Mouse (Mus musculus): ENCODE measurements around the gene Trappc13.
"Not testable (repeated sequence)": the region's sequence is repeated elsewhere in the genome, so short reads cannot be mapped to it uniquely, and the experiment has no call there.

The Trappc13 gene

GRCm38 (mm10) chr13:104177796-104178649 is at the start of gene Trappc13:
Gene Trappc13, minus strand, starts transcription at chr13:104178469.
- DNase-seq = no peak

GRCm38 (mm10) chr13:104227478-104227877 is 49.2 kb upstream of the Trappc13 start:
- DNase-seq = no peak

- DNase-seq = no peak
These were observed 26.0 kb upstream of the Trappc13 start for GRCm38 (mm10) chr13:104204313-104204712.

GRCm38 (mm10) chr13:104195891-104196290 is 17.6 kb upstream of the Trappc13 start:
- not testable (repeated sequence) for DNase-seq

GRCm38 (mm10) chr13:104187357-104187756 is 9.1 kb upstream of the Trappc13 start:
- DNase-seq = no peak

GRCm38 (mm10) chr13:104179176-104179888 is 1.1 kb upstream of the Trappc13 start:
- DNase-seq = no peak

GRCm38 (mm10) chr13:104178650-104179121 is 417 bp upstream of the Trappc13 start, which contains the start of gene Trim23:
Gene Trim23, plus strand, starts transcription at chr13:104178797.
- DNase-seq = peak; percentile 99

- DNase-seq = no peak
These were observed 1.4 kb downstream of the Trappc13 start for GRCm38 (mm10) chr13:104176874-104177273.

- DNase-seq = no peak
These were observed 5.8 kb downstream of the Trappc13 start for GRCm38 (mm10) chr13:104172498-104172897.

- DNase-seq = no peak
These were observed 6.6 kb downstream of the Trappc13 start for GRCm38 (mm10) chr13:104171711-104172110.

GRCm38 (mm10) chr13:104155686-104156085 is 22.6 kb downstream of the Trappc13 start:
- DNase-seq = no peak

GRCm38 (mm10) chr13:104155106-104155505 is 23.2 kb downstream of the Trappc13 start:
- DNase-seq = no peak

GRCm38 (mm10) chr13:104154180-104154579 is 24.1 kb downstream of the Trappc13 start:
- DNase-seq = no peak

GRCm38 (mm10) chr13:104145646-104146045 is 32.6 kb downstream of the Trappc13 start:
- DNase-seq = no peak

GRCm38 (mm10) chr13:104144871-104145270 is 33.4 kb downstream of the Trappc13 start:
- no peak for DNase-seq

- peak; percentile 89 for DNase-seq
These were observed 38.7 kb downstream of the Trappc13 start for GRCm38 (mm10) chr13:104139369-104140209.

GRCm38 (mm10) chr13:104134510-104135085 is 43.7 kb downstream of the Trappc13 start:
- DNase-seq = no peak

- DNase-seq = no peak
These were observed 45.7 kb downstream of the Trappc13 start for GRCm38 (mm10) chr13:104132561-104132960.

GRCm38 (mm10) chr13:104123662-104124381 is 54.4 kb downstream of the Trappc13 start:
- no peak for DNase-seq

GRCm38 (mm10) chr13:104122078-104122840 is 56.0 kb downstream of the Trappc13 start:
- peak; percentile 12 for DNase-seq

- DNase-seq = no peak
These were observed 63.4 kb downstream of the Trappc13 start for GRCm38 (mm10) chr13:104114827-104115226.

All from lung, postnatal 10 days (tissue).